Mouse (Mus musculus) C2C12 (cell line): ENCODE results near the gene Gm4894. TPM values are rescaled to one million over a fixed set of nuclear protein-coding genes. Genes with fewer than 3 reads are reported as not detected.

Source experiments
- H3K27me3 ChIP-seq: one replicate; pipeline ENCODE4 v1.6.1; 2011; ENCODE audit not compliant: control insufficient read depth, insufficient read depth, insufficient read length
- H3K36me3 ChIP-seq: one replicate; pipeline ENCODE4 v1.6.1; 2011; ENCODE audit not compliant: control insufficient read depth, insufficient read depth
- H3K4me3 ChIP-seq: one replicate; pipeline ENCODE4 v1.5.1; 2011; ENCODE audit warnings: mild to moderate bottlenecking, control low read depth; ENCODE audit not compliant: poor library complexity, insufficient read depth, severe bottlenecking
- H3K79me2 ChIP-seq: one replicate; pipeline ENCODE4 v1.6.1; 2011; ENCODE audit not compliant: control insufficient read depth, insufficient read depth
- H3K79me3 ChIP-seq: one replicate; pipeline ENCODE4 v1.6.1; 2011; ENCODE audit warnings: low read depth, control low read depth
- H3ac ChIP-seq: one replicate; pipeline ENCODE3; 2011; ENCODE audit warnings: low read depth; ENCODE audit not compliant: control insufficient read depth, insufficient read length
- CEBPB ChIP-seq: IDR thresholded peaks from one replicate; pipeline ENCODE4 v1.6.1; 2011; ENCODE audit warnings: low read depth, mild to moderate bottlenecking, control low read depth, moderate library complexity
- CTCF ChIP-seq: IDR thresholded peaks from one replicate; pipeline ENCODE4 v1.5.1; 2011; ENCODE audit not compliant: control insufficient read depth, insufficient read depth, insufficient read length
- FOSL1 ChIP-seq: IDR thresholded peaks from one replicate; pipeline ENCODE4 v1.8.0; 2011; ENCODE audit warnings: mild to moderate bottlenecking, low read length; ENCODE audit not compliant: poor library complexity, insufficient read depth, severe bottlenecking
- MAX ChIP-seq: IDR thresholded peaks from one replicate; pipeline ENCODE4 v1.6.1; 2011; ENCODE audit warnings: mild to moderate bottlenecking, control low read depth
- MYOD1 ChIP-seq: IDR thresholded peaks from one replicate; pipeline ENCODE4 v1.6.1; 2011; ENCODE audit warnings: low read depth; ENCODE audit not compliant: control insufficient read depth, insufficient read length
- MYOG ChIP-seq: IDR thresholded peaks from one replicate; pipeline ENCODE4 v1.6.1; 2011; ENCODE audit not compliant: control insufficient read depth, insufficient read length; ENCODE audit errors: extremely low read depth
- USF1 ChIP-seq: IDR thresholded peaks from one replicate; pipeline ENCODE4 v1.6.1; 2011; ENCODE audit warnings: low read depth, mild to moderate bottlenecking, control low read depth, moderate library complexity
- long read RNA-seq, 2 experiments: library from polyadenylated mRNA; unstranded; transcript quantifications; one replicate each; pipeline ENCODE4 v2.0.0; 2019 to 2020
- polyA plus RNA-seq: library from polyadenylated mRNA; unstranded; fragments of >200 nt; fragmentation: generic; extraction: Trizol; gene quantifications from one replicate; pipeline ENCODE4 v1.2.1, GENCODE M21; 2012; ENCODE audit warnings: missing spikeins

The Gm4894 gene
- polyA plus RNA-seq = not detected
- long read RNA-seq, experiment 1 = 0 reads
- long read RNA-seq, experiment 2 = 0 reads

GRCm38 (mm10) chr9:49250231-49250630 is at the start of gene Gm4894:
Gene Gm4894, plus strand, starts transcription at chr9:49250531.
- no peak within 1 kb of the TSS for H3ac ChIP-seq
- no peaks in the 10 kb centered on the region for H3K27me3 ChIP-seq
- no peak within 1 kb of the TSS for H3K4me3 ChIP-seq
- no peaks in the 10 kb centered on the region for H3K36me3 ChIP-seq
- no peak for TF ChIP-seq USF1
- no peak for TF ChIP-seq FOSL1
- TF ChIP-seq MYOD1 = no peak
- TF ChIP-seq CEBPB = no peak
- TF ChIP-seq CTCF = no peak
- no peak for TF ChIP-seq MYOG
- TF ChIP-seq MAX = no peak
- no peaks in the 10 kb centered on the region for H3K79me3 ChIP-seq
- no peaks in the 10 kb centered on the region for H3K79me2 ChIP-seq

- Histone ChIP-seq H3ac (no peak overlapping the region), H3K4me3 (no peak overlapping the region)
Observed at GRCm38 (mm10) chr9:49206331-49206730, 44.0 kb upstream of the Gm4894 start.

GRCm38 (mm10) chr9:49211493-49211892 is 38.8 kb upstream of the Gm4894 start:
- Histone ChIP-seq H3K79me2 (no peaks in the 10 kb centered on the region), H3ac (no peak overlapping the region), H3K79me3 (no peaks in the 10 kb centered on the region), H3K36me3 (no peaks in the 10 kb centered on the region), H3K4me3 (no peak overlapping the region), H3K27me3 (peaks cover 5% of the 10 kb centered on the region)
- TF ChIP-seq CTCF (no peak), FOSL1 (no peak)

More at GRCm38 (mm10) chr9:49206331-49206730, 44.0 kb upstream of the Gm4894 start:
- H3K27me3 ChIP-seq = peaks cover 8% of the 10 kb centered on the region
- no peaks in the 10 kb centered on the region for H3K79me3 ChIP-seq
- no peak for TF ChIP-seq MYOG
- TF ChIP-seq CEBPB = no peak
- no peak for TF ChIP-seq MYOD1
- TF ChIP-seq FOSL1 = no peak
- TF ChIP-seq MAX = no peak
- no peak for TF ChIP-seq CTCF
- TF ChIP-seq USF1 = no peak
- no peaks in the 10 kb centered on the region for H3K36me3 ChIP-seq
- no peaks in the 10 kb centered on the region for H3K79me2 ChIP-seq

GRCm38 (mm10) chr9:49214734-49215133 is 35.6 kb upstream of the Gm4894 start:
- Histone ChIP-seq H3ac (no peak overlapping the region), H3K79me2 (no peaks in the 10 kb centered on the region), H3K79me3 (no peaks in the 10 kb centered on the region), H3K27me3 (no peaks in the 10 kb centered on the region), H3K36me3 (no peaks in the 10 kb centered on the region), H3K4me3 (no peak overlapping the region)
- no peak for TF ChIP-seq MYOG
- TF ChIP-seq MAX = no peak
- TF ChIP-seq USF1 = no peak
- TF ChIP-seq FOSL1 = no peak
- no peak for TF ChIP-seq MYOD1
- no peak for TF ChIP-seq CTCF
- TF ChIP-seq CEBPB = no peak

GRCm38 (mm10) chr9:49217626-49218607 is 32.4 kb upstream of the Gm4894 start:
- TF ChIP-seq CEBPB (no peak), USF1 (no peak), MYOG (no peak), MYOD1 (no peak), CTCF (no peak), FOSL1 (no peak), MAX (no peak)
- Histone ChIP-seq H3K27me3 (no peaks in the 10 kb centered on the region), H3K4me3 (no peak overlapping the region), H3K79me3 (no peaks in the 10 kb centered on the region), H3K36me3 (no peaks in the 10 kb centered on the region), H3ac (no peak overlapping the region), H3K79me2 (no peaks in the 10 kb centered on the region)

- Histone ChIP-seq H3K4me3 (no peak overlapping the region), H3ac (no peak overlapping the region), H3K27me3 (peaks cover 4% of the 10 kb centered on the region), H3K79me2 (no peaks in the 10 kb centered on the region), H3K36me3 (no peaks in the 10 kb centered on the region), H3K79me3 (no peaks in the 10 kb centered on the region)
- TF ChIP-seq MAX (no peak), FOSL1 (no peak), MYOD1 (no peak), USF1 (no peak), CTCF (no peak), CEBPB (no peak), MYOG (no peak)
Observed at GRCm38 (mm10) chr9:49224488-49224887, 25.8 kb upstream of the Gm4894 start.
